Comparison of ENCODE assay signal across 12 mouse cellular contexts in the genomic region with DNA sequence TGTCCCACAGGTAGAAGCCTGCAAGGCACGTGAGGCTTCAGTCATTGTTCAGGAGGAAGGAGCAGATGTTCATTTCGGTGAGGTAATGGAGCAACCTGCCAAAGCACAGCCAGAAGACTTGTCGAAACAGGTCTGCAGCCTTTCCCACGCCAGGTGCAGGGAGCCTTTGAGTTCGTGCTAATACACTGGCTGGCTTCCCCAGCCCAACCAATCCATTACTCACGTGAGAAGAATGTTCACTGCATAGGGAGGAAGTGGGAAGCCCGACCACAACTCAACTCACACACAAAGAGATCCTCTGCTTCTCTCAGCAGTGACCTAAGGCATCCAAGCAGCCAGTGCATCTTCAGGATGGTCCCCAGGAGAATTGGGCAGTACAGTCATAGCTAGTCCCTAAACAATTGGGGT.
DNase-seq lines count a peak whose midpoint lies in the region; TF ChIP-seq lines count a peak whose summit lies in the region.
"Had no signal": no experiment of that assay in that cellular context is flagged by ENCODE, and none has a peak within 500 bp of the region (broad histone marks: within the 10 kb centered on the region; RNA-seq: fewer than 3 reads in every experiment).

No protein-coding gene starts in this region.

- dilution Hi-C loops in CH12.LX (cut with MboI; ENCODE audit: extremely low pct_ligation_motif_present, extremely low pct_unique_long_range_greater_than_20kb, low sequenced_read_pairs), result no loop called here

- no peak overlapping the region for H3K27ac ChIP-seq in CH12.LX (ENCODE audit: insufficient read depth, low read depth)
- H3K27ac ChIP-seq: liver, embryonic 14.5 days had no signal

- TF ChIP-seq RAD21 in CH12.LX (IDR thresholded peaks at IDR 0.05; ENCODE audit: low read depth, low read length), result no peak

- in situ Hi-C loops in CH12.LX (cut with MboI; ENCODE audit: low pct_ligation_motif_present, low pct_unique_long_range_greater_than_20kb, low sequenced_read_pairs), result no loop called here

- peaks cover 7 to 11% of the 10 kb centered on the region in 2 experiments for H3K4me1 ChIP-seq in CH12.LX (ENCODE audit: control insufficient read depth in 1 of 2, insufficient read depth in 2 of 2)

- H3ac ChIP-seq in myocyte (ENCODE audit: control insufficient read depth, insufficient read length), result no peak overlapping the region

- H3K9ac ChIP-seq in CH12.LX (ENCODE audit: insufficient read depth, low read depth), result no peak overlapping the region
- H3K9ac ChIP-seq: liver, embryonic 14.5 days had no signal

- H3K79me2 ChIP-seq in CH12.LX (replicated peaks; ENCODE audit: control insufficient read depth, extremely low read depth, insufficient read depth, poor library complexity, severe bottlenecking) (no peaks in the 10 kb centered on the region), myocyte (ENCODE audit: control insufficient read depth, insufficient read depth) (no peaks in the 10 kb centered on the region)

- DNase-seq in 3T3-L1 (ENCODE audit: low read depth, low spot score) (peak; percentile 94), CH12.LX (ENCODE audit: extremely low read depth) (peak; percentile 19)
- DNase-seq in forelimb bud, embryonic 11.5 days (ENCODE audit: low read depth, low spot score), result peak; percentile 53
- DNase-seq in yolk sac, embryonic 10.5 days (ENCODE audit: low spot score), result no peak
- DNase-seq in left cerebral cortex, postnatal 25 days (ENCODE audit: low spot score in 2 of 2), result no peak
- DNase-seq in gastrocnemius, postnatal 10 days, result no peak
- DNase-seq: adrenal gland, postnatal 10 days; kidney, postnatal 4 days had no signal

- H3K27me3 ChIP-seq in CH12.LX (replicated peaks), result peaks cover 8% of the 10 kb centered on the region
- no peaks in the 10 kb centered on the region for H3K27me3 ChIP-seq in myocyte (ENCODE audit: control insufficient read depth, insufficient read depth, insufficient read length)

- TF ChIP-seq EP300 in CH12.LX (IDR thresholded peaks at IDR 0.05; ENCODE audit: low read length), result peak; percentile 65

- TF ChIP-seq POLR2A in CH12.LX (IDR thresholded peaks at IDR 0.05; ENCODE audit: low read depth, low read length), result no peak
- no peak for TF ChIP-seq POLR2A in myocyte (IDR thresholded peaks at IDR 0.05; ENCODE audit: insufficient read length, low read depth)

- H3K4me2 ChIP-seq in CH12.LX (ENCODE audit: insufficient read depth, low read depth, poor library complexity, severe bottlenecking) (no peak overlapping the region), myocyte (ENCODE audit: low read depth) (peak overlapping the region; percentile 75)
- H3K4me2 ChIP-seq: heart, embryonic 11.5 days had no signal

- H3K9me3 ChIP-seq in CH12.LX (replicated peaks; ENCODE audit: low read length), result peaks cover 13% of the 10 kb centered on the region

- intact Hi-C loops in left cerebral cortex, postnatal 25 days (cut with DNase I), result no loop called here

- H3K36me3 ChIP-seq in CH12.LX (replicated peaks in 1 of 2; ENCODE audit: control insufficient read depth in 1 of 2, insufficient read depth in 1 of 2, low read length in 1 of 2) (no peaks in the 10 kb centered on the region), myocyte (ENCODE audit: control insufficient read depth, insufficient read depth) (no peaks in the 10 kb centered on the region)
- H3K36me3 ChIP-seq: G1E had no signal

- TF ChIP-seq CTCF in CH12.LX (conservative IDR thresholded peaks at IDR 0.05 in 1 of 2, IDR thresholded peaks at IDR 0.05 in 1 of 2; ENCODE audit: low read depth in 2 of 2, low read length in 2 of 2), result no peak

- H3K4me3 ChIP-seq in CH12.LX (replicated peaks in 1 of 3; ENCODE audit: low read depth in 2 of 3, low read length in 2 of 3, poor library complexity in 1 of 3) (no peak overlapping the region), myocyte (no peak overlapping the region)

TF ChIP-seq in CH12.LX, 34 proteins besides CTCF, POLR2A, EP300 and RAD21:
- TF ChIP-seq BHLHE40 (IDR thresholded peaks at IDR 0.05; ENCODE audit: low read depth, low read length) (peak; percentile 94), MXI1 (IDR thresholded peaks at IDR 0.05; ENCODE audit: low read depth, low read length) (no peak), IRF4 (IDR thresholded peaks at IDR 0.05; ENCODE audit: low read depth, low read length) (peak; percentile 27; the same call in 1 of the 2 replicates), ETS1 (conservative IDR thresholded peaks at IDR 0.05; ENCODE audit: low read depth, low read length) (peak; percentile 44), GABPA (IDR thresholded peaks at IDR 0.05; ENCODE audit: insufficient replicate concordance, low read depth, low read length) (no peak), JUN (IDR thresholded peaks at IDR 0.05; ENCODE audit: insufficient read depth, low read depth, low read length) (peak; percentile 26; the same call in 1 of the 2 replicates), JUND (conservative IDR thresholded peaks at IDR 0.05; ENCODE audit: low read depth, low read length) (0 out of 2 replicates have a peak, but pooled peaks have one; percentile 4), TCF12 (IDR thresholded peaks at IDR 0.05; ENCODE audit: low read depth, low read length) (peak; percentile 62; the same call in 1 of the 2 replicates), RCOR1 (conservative IDR thresholded peaks at IDR 0.05; ENCODE audit: low read depth, low read length) (no peak)

TF ChIP-seq in myocyte, 11 proteins besides CTCF, POLR2A, EP300 and RAD21:
- TF ChIP-seq CEBPB (IDR thresholded peaks at IDR 0.05; ENCODE audit: insufficient read depth, poor library complexity, severe bottlenecking) (0 out of 2 replicates have a peak, but pooled peaks have one; percentile 23), MYOG (IDR thresholded peaks at IDR 0.05; ENCODE audit: control insufficient read depth in 1 of 3, insufficient read depth in 1 of 3, insufficient read length in 2 of 3, low read depth in 2 of 3) (peak in 1 of 3 experiments; percentile 24), MYOD1 (IDR thresholded peaks at IDR 0.05; ENCODE audit: control insufficient read depth in 1 of 3, insufficient read length in 2 of 3, low read depth in 2 of 3) (peak in 2 of 3 experiments; percentile 78 to 88), USF1 (IDR thresholded peaks at IDR 0.05; ENCODE audit: low read depth) (no peak)

Comparison
In these comparisons a context has a peak if more than half of its experiments do, and no peak if none do; other contexts are left out.
1. DNase-seq: peak in 3T3-L1 (single experiment), CH12.LX (single experiment) and forelimb bud, embryonic 11.5 days (single experiment); none in yolk sac, embryonic 10.5 days (single experiment), left cerebral cortex, postnatal 25 days (0 of 2) and gastrocnemius, postnatal 10 days (single experiment).